Mouse (Mus musculus): Measurements from ENCODE around the gene Tnrc18.
A peak's percentile ranks its signal among the peaks of the same experiment; 100 is the strongest.

Gene Tnrc18

DNA sequence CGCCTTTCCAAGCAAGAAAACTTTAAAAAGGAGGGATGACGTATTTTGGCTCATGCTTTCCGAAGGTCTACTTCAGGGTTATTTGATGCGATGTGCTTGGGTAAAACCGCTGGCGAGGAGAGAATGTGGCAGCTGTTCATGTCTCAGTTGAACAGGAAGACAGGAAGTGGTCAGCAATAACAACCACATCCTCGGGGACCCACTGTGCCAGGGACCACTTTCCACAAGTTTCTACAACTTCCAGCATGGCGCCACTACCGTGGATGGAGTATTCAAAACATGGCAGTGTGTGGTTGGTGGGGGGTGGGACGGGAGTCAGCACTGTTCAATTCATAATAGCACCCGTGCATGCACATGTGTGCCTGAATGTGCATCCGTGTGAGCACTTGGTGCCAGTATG is 87.2 kb downstream of the Tnrc18 start:
- no peak for DNase-seq (ENCODE audit: extremely low read depth, insufficient read length, low spot score)

DNA sequence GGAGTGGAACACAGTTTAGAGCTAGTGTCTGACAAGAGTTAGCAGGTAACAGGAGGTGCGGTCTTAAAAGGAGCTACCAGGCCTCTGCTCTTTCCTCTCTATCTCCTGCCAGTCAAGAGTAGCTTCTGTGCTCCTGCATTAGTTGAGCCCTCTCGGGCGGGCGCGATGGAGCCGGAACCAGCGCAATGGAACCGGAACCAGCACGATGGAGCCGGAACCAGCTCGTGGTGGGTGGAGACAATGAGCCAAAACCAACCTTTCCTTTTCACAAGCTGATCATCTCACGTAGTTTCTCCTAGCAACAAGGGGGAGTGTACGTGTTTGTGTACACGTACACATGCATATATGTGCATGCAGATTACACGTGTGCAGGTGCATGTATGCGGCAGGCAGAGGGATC is 89.2 kb downstream of the Tnrc18 start:
- DNase-seq (ENCODE audit: extremely low read depth, insufficient read length, low spot score): no peak

DNA sequence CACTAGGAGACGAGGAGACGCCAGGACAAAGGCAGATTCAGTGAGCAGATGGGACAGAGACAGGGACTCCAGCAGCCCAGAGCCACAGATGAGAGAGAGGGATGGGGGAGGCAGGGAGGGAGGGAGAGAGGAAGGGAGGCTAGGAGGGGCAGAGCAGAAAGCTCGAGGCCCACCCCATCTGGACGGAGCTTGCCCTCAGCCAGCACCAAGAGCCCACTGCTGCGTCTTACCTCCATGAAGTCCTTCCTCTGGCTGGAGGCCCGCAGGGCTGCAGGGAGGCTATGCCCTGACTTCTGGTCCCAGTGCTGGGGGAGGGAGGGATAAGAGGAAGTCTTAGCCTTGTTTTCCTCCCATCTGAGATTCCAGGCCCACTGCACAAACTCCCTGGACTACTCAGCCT is 90.7 kb downstream of the Tnrc18 start:
- no peak for DNase-seq (ENCODE audit: extremely low read depth, insufficient read length, low spot score)

DNA sequence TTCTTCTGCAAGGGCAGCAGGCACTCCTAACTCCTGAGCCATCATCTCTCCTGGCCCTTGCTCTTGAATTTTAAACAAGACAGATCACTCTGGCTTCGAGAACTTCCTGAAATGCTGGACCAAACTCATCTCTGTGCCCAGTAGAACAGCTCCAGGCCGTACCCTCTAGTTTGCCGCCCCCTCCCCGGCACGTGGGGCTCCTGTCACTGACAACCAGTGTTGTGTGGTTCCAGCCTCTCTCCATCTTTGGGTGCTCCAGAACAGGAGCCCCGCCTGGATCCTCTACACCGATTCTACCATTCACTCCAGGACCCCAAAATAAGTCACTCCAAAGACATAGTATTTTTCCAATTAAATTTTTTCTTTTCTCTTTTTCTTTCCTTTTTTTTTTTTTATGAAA is 93.2 kb downstream of the Tnrc18 start:
- no peak for DNase-seq (ENCODE audit: extremely low read depth, insufficient read length, low spot score)

DNA sequence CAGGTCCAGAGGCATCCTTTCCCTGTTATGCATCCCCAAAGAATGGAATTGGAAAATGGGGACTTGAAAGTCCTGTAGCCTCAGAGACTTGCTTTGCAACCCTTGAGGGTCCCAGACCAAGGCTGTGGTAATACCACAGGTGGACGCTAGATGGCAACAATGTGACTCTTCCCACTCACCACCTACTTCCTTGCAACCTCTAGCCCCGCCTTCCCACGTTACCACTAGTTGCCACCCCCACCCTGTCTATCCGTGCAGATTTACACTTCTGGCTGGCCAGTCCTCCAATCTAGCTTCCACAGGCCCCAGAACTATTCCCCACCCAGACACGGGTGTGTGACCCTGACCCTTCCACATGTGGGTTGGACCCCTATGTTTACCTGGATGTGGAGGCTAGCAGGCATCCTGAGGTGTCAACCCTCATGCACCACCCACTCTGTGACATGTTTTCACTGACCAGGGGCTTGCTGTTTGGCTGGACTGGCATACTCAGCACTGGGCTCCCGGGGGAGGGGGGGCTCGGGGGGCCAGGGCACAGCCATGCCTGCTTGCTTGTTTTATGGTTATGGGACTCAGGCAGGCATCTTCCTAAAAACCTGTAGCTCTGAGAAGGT is 93.8 kb downstream of the Tnrc18 start:
- peak; percentile 56 for DNase-seq (ENCODE audit: extremely low read depth, insufficient read length, low spot score)

DNA sequence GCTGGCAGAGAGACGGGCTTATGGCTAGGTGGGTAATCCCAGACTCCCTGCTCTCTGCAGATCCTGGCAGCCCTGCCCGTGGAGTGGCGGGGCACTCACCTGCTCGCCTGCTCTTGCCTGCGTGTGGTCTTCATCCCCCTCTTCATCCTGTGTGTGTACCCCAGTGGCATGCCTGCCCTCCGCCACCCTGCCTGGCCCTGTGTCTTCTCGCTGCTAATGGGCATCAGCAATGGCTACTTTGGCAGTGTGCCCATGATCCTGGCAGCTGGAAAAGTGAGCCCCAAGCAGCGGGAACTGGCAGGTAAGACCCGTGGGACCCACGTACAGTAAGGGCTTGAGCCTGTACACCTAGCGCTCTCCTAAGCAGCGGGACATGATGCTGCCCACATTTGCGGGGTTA is 97.6 kb downstream of the Tnrc18 start:
- DNase-seq (ENCODE audit: extremely low read depth, insufficient read length, low spot score): no peak

DNA sequence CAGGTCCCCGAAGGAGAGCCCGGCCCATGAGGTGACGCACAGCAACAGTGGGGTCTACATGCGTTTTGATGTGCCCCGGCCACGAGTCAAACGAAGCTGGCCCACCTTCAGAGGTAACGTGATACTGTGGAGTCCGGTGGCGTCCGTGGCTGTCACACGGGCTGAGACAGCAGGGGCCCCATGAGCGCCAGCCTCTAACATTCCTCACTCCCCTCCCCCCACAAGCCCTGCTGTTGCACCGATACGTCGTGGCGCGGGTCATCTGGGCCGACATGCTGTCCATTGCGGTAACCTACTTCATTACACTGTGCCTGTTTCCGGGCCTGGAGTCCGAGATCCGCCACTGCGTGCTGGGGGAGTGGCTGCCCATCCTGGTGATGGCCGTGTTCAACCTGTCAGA is 99.0 kb downstream of the Tnrc18 start:
- DNase-seq (ENCODE audit: extremely low read depth, insufficient read length, low spot score): no peak

DNA sequence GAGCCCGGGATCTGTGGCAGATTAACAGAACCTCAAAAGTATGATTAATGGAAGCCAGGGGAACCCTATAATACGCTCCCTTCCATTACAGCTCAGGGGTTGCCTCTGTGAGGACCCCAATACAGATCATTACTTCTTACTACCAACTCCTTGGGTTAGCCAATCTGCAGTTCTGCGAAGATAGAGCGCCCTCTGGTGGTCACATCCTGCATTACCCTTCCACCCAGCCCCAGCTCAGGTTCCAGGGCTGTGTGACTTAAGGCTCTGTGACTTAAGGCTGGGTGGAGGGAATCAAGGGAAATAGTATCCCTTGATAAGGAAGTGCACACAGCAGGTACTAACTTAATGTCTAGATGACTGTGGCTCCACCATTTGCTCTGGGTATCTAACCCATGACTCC is 99.4 kb downstream of the Tnrc18 start:
- DNase-seq (ENCODE audit: extremely low read depth, insufficient read length, low spot score): peak; percentile 45

DNA sequence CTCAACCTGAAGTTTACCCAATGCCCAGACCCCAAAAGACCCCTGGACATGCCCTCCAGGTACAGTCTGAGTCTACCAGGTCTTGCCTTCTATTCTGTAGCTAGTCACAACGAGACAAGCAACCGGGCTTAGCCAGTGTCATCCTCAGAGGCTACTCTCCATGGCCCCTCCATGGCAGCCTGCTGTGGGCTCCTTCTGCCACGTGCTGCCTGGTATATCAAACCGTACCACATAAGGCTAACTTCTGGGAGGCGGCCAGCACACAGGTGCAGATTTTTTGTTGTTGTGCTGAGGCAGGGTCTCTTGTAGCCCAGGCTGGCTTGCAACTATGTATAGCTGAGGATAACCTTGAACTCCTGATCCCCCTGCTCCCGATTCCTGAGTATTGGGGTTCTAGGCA is 101.4 kb downstream of the Tnrc18 start:
- DNase-seq (ENCODE audit: extremely low read depth, insufficient read length, low spot score): no peak

DNA sequence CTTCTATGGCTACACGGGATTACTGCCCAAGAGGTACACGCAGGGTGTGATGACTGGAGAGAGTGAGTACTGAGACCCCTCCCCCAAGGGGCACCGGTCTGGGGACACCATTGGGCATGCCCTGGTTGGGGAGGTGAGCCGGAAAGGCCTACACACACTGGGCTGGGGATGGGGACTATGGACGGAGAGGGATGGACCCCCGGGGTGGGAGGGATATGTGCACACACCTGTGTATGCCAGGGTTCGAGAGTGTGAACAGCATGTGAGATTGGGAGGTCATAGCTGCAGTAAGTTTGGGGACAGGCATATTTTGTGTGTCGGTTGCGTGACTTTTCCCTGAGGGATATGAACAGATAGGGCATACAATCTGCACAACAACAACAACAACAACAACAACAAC is 102.4 kb downstream of the Tnrc18 start:
- DNase-seq (ENCODE audit: extremely low read depth, insufficient read length, low spot score): no peak

DNA sequence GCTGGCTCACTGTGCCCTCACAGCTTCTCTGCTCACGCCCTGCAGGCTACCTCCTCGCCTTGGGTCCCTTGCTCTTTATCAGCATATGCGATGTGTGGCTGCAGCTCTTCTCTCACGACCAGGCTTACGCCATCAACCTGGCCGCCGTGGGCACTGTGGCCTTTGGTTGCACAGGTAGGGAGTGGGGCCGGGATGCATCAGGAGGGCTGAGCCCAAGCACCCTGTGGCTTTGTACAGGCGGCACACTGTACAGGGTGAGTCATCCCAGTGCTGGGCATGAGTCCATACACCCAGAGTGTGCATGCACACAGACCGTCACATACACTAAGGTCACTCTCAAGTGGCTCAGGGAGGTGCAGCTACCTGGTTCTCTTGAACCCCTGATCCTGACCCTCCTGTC is 103.5 kb downstream of the Tnrc18 start:
- peak; percentile 53 for DNase-seq (ENCODE audit: extremely low read depth, insufficient read length, low spot score)

DNA sequence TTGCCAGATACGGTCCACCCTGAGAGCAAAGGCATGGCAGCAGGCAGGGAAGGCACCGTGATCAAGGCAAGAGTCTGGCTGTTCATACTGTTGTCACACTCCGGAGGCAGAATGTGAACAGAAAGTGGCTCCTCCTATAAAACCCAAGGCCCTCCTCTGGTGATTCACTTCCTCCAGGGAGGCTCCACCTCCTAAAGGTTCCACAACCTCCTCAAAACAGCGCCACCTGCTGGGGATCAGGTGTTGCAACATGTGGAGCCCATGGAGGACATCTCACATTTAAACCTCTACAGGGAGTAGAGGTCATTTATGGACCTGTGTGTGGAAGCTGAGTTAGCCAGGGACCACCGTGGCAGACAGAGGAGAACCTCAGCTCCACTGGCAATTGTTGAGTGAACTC is 105.1 kb downstream of the Tnrc18 start:
- DNase-seq (ENCODE audit: extremely low read depth, insufficient read length, low spot score): no peak

DNA sequence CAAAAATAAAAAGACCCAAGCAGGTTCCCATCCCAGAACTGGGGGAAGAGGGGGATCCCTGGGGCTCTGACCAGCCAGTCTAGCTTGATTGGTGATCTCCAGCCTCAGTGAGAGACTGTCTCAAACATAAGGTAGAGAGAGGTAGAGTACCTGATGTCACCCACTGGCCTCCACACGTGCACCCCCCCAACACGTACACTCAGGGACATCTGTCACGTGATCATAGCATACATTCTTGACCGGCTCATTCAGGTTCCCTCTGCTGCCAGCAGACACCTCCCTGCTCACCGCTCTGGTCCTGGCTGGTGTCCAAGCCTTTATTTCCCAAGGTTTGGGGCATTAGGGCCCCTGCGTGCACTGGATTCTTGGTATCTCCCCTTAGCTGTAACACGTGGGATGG is 108.0 kb downstream of the Tnrc18 start:
- DNase-seq (ENCODE audit: extremely low read depth, insufficient read length, low spot score): no peak

DNA sequence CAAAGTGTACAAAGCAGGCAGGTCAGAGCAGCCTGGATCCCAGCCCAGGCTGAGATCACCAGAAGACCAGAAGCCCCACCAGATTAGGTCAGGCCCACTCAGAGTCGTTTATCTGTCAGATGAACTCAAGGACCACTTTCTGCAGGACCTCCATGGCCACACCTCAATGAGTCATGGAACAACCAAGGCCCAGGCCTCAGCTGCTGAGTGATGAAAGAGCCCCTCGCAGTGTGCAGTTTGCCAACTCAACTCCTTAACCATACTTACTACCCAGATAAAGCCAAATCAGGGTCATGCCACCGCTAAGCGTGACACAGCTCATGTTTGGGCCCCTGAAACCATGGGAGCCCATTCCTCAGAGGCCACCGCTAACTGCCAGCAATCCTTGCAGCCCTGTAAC is 109.8 kb downstream of the Tnrc18 start:
- DNase-seq (ENCODE audit: extremely low read depth, insufficient read length, low spot score): no peak

DNA sequence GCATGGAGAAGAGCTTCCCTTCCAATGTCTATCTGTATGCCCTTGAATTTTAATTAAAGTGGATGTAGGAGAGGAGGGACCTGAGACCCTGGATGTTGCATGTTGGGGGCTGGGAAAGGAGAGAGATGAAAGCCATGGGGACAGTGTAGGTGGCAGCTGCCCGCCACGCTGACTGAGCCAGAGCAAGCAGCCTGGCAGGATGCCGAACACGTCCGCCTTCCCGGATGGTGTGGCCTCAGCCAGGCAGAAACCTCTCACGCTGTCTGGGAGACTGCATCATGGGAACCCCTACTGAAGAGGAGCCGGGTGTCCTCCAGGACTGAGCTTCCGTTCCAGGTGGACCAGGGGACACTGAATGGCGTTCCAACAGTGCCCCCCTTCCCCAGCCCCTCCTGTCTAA is 113.9 kb downstream of the Tnrc18 start:
- DNase-seq (ENCODE audit: extremely low read depth, insufficient read length, low spot score): no peak

DNA sequence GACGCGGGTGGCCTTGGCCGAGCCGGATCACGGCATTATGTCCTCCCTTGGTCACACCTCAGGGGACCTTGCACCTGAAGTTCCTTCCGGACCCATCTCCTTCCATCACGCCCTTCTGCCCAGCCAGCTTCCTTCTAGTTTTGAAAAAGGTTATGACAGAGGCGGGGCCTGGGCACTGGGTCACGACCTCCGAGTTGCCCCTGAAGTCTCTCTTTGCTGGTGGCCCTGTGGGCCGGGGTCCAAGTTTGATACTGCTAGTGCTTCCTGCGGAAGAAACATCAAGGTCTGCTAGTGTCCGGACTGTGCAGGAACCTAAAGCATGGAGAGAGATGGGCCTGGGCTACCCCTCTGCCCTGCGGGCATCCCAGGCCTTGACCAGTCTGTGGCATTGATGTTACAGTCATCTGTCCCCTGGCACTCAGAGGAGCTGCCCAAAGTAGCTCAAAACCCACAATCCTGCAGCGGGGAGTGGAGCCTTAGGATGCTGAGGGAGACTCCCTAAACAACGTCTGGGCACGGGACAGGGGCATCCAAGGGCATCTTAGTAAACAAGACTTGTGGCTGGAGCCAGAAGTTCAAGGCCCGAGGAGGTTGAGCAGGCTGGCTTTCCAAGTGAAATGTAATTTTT is 114.8 kb downstream of the Tnrc18 start:
- DNase-seq (ENCODE audit: extremely low read depth, insufficient read length, low spot score): no peak

DNA sequence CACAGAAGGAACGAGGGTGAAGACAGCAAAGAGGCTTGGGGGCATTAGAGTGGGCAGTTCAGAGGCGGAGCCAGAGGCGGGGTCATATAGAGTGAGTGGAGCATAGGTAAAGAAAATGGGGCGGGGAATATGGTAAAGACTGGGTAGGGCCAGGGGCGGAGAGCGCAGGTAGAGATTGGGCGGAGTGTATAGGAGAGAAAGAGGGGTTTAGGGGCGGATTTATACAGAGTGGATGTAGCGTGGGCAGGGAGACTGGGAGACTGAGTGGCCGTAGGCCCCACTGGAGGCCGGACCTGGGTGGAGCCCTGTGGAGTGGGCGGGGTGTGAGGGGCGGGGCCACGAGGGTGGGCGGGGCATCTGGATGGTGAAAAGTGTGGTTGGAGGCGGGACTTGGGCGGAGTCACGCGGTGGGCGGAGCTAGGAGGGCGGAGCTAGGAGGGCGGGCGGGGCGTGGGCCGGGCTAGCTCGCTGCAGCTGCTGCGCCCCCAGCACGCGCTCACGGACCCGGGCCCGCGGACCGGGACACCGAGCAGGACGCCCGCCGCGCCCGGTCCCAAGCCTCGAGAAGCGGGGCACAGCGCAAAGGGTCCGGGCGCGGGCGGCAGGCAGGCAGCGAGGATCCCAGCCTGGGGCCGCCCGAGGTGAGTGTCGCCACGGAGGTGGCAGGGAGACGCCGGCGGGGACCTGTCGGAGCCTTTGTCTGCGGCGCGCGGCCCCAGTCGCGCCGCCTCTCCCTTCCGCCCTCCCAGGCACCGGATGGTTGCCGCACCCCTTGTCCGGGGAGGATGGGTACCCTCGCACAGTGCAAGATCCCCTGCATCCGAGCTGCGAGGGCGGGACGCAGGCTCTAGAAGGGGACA is 115.6 kb downstream of the Tnrc18 start:
- no peak for DNase-seq (ENCODE audit: extremely low read depth, insufficient read length, low spot score)

DNA sequence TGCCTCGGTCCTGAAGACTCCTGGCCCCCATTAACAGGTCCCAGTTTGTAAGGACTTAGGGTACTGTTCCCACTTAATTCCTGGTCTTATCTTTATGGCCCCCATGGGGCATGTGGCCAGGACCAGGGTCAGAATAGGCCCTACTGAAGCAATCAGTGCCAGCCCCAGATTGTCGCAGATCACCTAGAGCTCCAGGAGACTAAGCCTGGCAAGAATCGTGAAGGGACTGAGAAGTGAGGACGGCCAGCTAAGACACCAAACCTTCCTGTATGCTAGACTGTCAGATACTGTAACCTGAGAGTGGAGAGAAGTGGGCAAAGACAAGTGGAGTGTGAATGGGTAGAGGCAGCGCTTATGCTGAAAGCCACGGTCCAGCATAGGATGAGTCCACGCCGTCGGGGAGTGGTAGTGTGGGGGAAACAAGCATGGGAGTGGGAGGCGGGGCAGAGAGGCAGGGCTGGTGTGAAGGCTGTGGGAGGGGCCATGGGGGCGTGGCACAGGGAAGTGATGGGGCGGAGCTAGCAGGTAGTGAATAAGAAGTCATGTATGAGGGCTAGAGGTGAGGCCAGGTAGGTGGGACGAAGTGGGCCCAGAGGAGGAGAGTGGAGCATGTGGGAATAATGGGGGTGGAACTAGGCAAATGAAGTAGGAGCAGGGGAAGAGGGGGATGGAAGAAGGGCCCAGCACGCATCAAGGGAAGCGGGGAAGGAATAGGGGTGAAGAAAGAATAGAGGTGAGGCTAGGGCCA is 116.4 kb downstream of the Tnrc18 start:
- DNase-seq (ENCODE audit: extremely low read depth, insufficient read length, low spot score): no peak

DNA sequence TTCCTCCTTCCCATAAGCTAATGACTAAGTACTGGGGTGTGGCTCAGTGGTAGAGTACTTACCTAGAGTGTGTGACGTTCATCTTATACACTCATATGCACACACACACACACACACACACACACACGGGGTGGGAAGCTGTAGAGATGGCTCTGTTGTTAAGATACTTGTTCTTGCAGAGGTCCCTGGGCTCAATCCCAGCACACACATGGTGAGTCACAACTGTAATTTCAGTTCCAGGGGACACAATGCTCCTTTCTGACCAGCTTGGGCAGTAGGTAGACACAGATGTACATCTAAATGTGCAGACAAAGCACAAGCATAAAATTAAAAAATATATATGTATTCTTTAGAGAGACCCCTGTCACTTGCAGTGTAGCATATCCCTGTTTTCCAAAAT is 119.7 kb downstream of the Tnrc18 start:
- no peak for DNase-seq (ENCODE audit: extremely low read depth, insufficient read length, low spot score)

DNA sequence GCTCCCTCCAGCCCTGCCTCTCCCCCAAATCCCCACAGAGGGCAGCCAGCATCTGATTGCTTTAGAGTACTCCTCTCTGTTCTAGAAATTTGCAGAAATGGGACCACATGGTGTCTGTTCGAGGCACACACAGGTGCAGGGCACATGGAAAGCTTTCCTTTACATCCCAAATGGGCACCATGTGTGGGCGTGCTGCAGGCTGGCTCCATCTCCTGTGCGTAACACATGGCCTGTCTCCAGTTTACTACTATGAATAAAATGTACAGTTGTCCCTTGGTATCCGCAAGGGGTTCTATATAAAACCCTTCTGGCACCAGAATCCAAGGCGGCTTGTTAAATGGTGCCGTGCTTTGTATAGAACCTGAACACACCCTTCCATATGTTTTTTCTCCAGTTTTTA is 120.6 kb downstream of the Tnrc18 start:
- no peak for DNase-seq (ENCODE audit: extremely low read depth, insufficient read length, low spot score)

DNA sequence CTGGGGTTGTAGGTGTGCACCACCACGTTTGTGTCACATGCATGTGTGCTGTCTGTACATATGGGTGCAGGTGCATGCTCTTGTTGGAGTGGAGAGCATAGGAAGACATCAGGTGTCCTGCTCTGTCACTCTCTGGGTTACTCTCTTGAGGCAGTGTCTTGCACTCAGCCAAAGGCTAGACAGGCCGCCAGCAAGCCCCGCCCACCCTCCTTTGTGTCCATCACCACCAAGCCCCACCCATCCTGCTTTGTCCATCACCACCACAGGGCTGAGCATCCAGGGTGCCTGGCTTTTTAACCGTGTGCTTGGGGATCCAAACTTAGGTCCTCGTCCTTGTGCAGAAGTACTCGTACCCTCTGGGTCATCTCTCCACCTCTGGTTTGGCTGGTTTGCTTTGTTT is 121.2 kb downstream of the Tnrc18 start:
- no peak for DNase-seq (ENCODE audit: extremely low read depth, insufficient read length, low spot score)
